Mouse (Mus musculus) spleen, postnatal 14 days (tissue): ENCODE results near the gene Gadd45b.

ENCODE experiments used
- DNase-seq, 2 experiments: peaks; one replicate each; pipeline ENCODE4 v3.0.0; 2021 to 2022; ENCODE audit warnings: low spot score in 2 of 2

The Gadd45b gene

GRCm38 (mm10) chr10:80956385-80956784, 26.5 kb downstream of the Gadd45b start:
- no peak for DNase-seq

- DNase-seq, result no peak
These were observed 27.0 kb downstream of the Gadd45b start for GRCm38 (mm10) chr10:80956901-80957300.

GRCm38 (mm10) chr10:80957791-80958190, 27.9 kb downstream of the Gadd45b start:
- DNase-seq, result no peak

- DNase-seq, result no peak
These were observed 29.2 kb downstream of the Gadd45b start for GRCm38 (mm10) chr10:80958979-80959637.

GRCm38 (mm10) chr10:80960551-80961508, 31.0 kb downstream of the Gadd45b start:
- DNase-seq, result no peak

GRCm38 (mm10) chr10:80962051-80962472, 32.2 kb downstream of the Gadd45b start:
- no peak for DNase-seq

- DNase-seq, result no peak
These were observed 32.7 kb downstream of the Gadd45b start for GRCm38 (mm10) chr10:80962585-80962984.

GRCm38 (mm10) chr10:80963031-80963975, 33.4 kb downstream of the Gadd45b start:
- DNase-seq, result no peak

GRCm38 (mm10) chr10:80966296-80966695, 36.4 kb downstream of the Gadd45b start:
- DNase-seq, result no peak

GRCm38 (mm10) chr10:80967101-80967656, 37.3 kb downstream of the Gadd45b start:
- no peak for DNase-seq

GRCm38 (mm10) chr10:80968106-80968505, 38.2 kb downstream of the Gadd45b start:
- no peak for DNase-seq

GRCm38 (mm10) chr10:80969298-80969697, 39.4 kb downstream of the Gadd45b start:
- DNase-seq, result no peak

- DNase-seq, result no peak
These were observed 40.3 kb downstream of the Gadd45b start for GRCm38 (mm10) chr10:80970159-80970558.

GRCm38 (mm10) chr10:80971533-80971932, 41.7 kb downstream of the Gadd45b start:
- no peak for DNase-seq

GRCm38 (mm10) chr10:80972071-80972987, 42.5 kb downstream of the Gadd45b start:
- DNase-seq, result no peak

GRCm38 (mm10) chr10:80973722-80974121, 43.8 kb downstream of the Gadd45b start:
- DNase-seq, result no peak

- no peak for DNase-seq
These were observed 45.6 kb downstream of the Gadd45b start for GRCm38 (mm10) chr10:80975478-80975877.

- DNase-seq, result no peak
These were observed 51.8 kb downstream of the Gadd45b start for GRCm38 (mm10) chr10:80981564-80982112.
